Mouse (Mus musculus) embryo, embryonic 11 days (tissue): ENCODE measurements around the gene Kifc3.
"Not testable (repeated sequence)": the region's sequence is repeated elsewhere in the genome, so short reads cannot be mapped to it uniquely, and the experiment has no call there.

Source experiments
- DNase-seq: peaks from one replicate; pipeline ENCODE4 v3.0.0-alpha.2; 2015

Gene Kifc3

GRCm38 (mm10) chr8:95201491-95201890, 1.1 kb downstream of the Kifc3 start:
- DNase-seq: no peak

GRCm38 (mm10) chr8:95200001-95200405, 2.6 kb downstream of the Kifc3 start:
- DNase-seq: no peak

GRCm38 (mm10) chr8:95195728-95196127, 6.9 kb downstream of the Kifc3 start:
- DNase-seq: no peak

- no peak for DNase-seq
Measured at GRCm38 (mm10) chr8:95191497-95192175, 11.0 kb downstream of the Kifc3 start.

GRCm38 (mm10) chr8:95187579-95187978, 15.0 kb downstream of the Kifc3 start:
- no peak for DNase-seq

- DNase-seq: no peak
Measured at GRCm38 (mm10) chr8:95185891-95186513, 16.6 kb downstream of the Kifc3 start.

- no peak for DNase-seq
Measured at GRCm38 (mm10) chr8:95185104-95185503, 17.5 kb downstream of the Kifc3 start.

- DNase-seq: no peak
Measured at GRCm38 (mm10) chr8:95184171-95184570, 18.4 kb downstream of the Kifc3 start.

GRCm38 (mm10) chr8:95181850-95182249, 20.8 kb downstream of the Kifc3 start:
- no peak for DNase-seq

- DNase-seq: no peak
Measured at GRCm38 (mm10) chr8:95178191-95178590, 24.4 kb downstream of the Kifc3 start.

- DNase-seq: no peak
Measured at GRCm38 (mm10) chr8:95176985-95177384, 25.6 kb downstream of the Kifc3 start.

GRCm38 (mm10) chr8:95175808-95176207, 26.8 kb downstream of the Kifc3 start:
- DNase-seq: peak; percentile 28

GRCm38 (mm10) chr8:95175306-95175705, 27.3 kb downstream of the Kifc3 start:
- no peak for DNase-seq

- no peak for DNase-seq
Measured at GRCm38 (mm10) chr8:95172433-95172832, 30.2 kb downstream of the Kifc3 start.

GRCm38 (mm10) chr8:95167726-95168125, 34.9 kb downstream of the Kifc3 start:
- no peak for DNase-seq

GRCm38 (mm10) chr8:95166400-95166799, 36.2 kb downstream of the Kifc3 start:
- no peak for DNase-seq

- DNase-seq: no peak
Measured at GRCm38 (mm10) chr8:95165923-95166322, 36.7 kb downstream of the Kifc3 start.

- DNase-seq: no peak
Measured at GRCm38 (mm10) chr8:95164469-95164868, 38.1 kb downstream of the Kifc3 start.

- not testable (repeated sequence) for DNase-seq
Measured at GRCm38 (mm10) chr8:95163969-95164368, 38.6 kb downstream of the Kifc3 start.

GRCm38 (mm10) chr8:95162785-95163184, 39.8 kb downstream of the Kifc3 start:
- DNase-seq: no peak

GRCm38 (mm10) chr8:95159344-95159743, 43.3 kb downstream of the Kifc3 start:
- DNase-seq: no peak

GRCm38 (mm10) chr8:95158654-95159053, 44.0 kb downstream of the Kifc3 start:
- DNase-seq: no peak

GRCm38 (mm10) chr8:95157145-95157544, 45.5 kb downstream of the Kifc3 start:
- DNase-seq: no peak

- DNase-seq: no peak
Measured at GRCm38 (mm10) chr8:95156108-95156507, 46.5 kb downstream of the Kifc3 start.

GRCm38 (mm10) chr8:95155361-95155760, 47.3 kb downstream of the Kifc3 start:
- no peak for DNase-seq
